Mouse (Mus musculus): Measurements from ENCODE around the gene Srrm4.

The Srrm4 gene

DNA sequence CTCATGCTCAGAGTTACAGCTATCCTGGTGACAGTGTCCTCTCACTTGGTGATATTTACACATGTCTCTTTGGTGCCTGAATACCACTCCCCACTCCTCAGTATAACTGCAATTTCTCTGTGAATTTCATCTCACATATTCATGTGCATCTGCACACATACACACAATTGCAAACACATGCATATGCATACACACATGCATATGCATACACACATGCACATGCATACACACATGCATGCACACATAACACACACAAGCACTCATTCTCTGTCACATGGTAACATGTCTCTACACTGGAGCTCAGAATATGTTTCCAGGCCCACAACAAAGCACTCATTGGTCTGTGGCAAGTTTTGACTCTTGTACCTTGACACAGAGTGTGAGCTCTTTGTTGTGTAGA lies 39.0 kb downstream of the Srrm4 start:
- no peak for DNase-seq

GRCm38 (mm10) chr5:116545746-116546145 lies 45.9 kb downstream of the Srrm4 start:
- no peak for DNase-seq

DNA sequence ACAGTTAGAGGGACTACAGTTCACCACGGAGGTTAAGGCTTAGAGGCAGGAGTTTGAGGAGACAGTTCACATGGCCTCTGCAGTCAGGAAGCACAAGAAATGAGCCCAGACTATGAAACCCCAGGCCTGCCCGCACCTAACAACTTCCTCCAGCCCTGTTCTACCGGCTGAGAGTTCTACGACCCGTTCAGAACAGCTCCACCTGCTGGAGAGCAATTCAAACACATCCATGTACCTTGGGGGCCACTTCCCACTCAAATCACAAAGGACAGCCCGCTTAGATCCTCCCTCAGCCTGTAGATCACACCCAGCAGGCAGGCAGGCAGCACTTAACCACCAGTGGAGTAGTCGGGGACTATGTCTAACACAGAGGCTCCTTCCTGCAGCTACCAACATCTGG lies 49.3 kb downstream of the Srrm4 start:
- no peak for DNase-seq

GRCm38 (mm10) chr5:116541128-116541527 lies 50.5 kb downstream of the Srrm4 start:
- DNase-seq = no peak

- DNase-seq = no peak
These were observed 52.3 kb downstream of the Srrm4 start for GRCm38 (mm10) chr5:116539360-116539759.

DNA sequence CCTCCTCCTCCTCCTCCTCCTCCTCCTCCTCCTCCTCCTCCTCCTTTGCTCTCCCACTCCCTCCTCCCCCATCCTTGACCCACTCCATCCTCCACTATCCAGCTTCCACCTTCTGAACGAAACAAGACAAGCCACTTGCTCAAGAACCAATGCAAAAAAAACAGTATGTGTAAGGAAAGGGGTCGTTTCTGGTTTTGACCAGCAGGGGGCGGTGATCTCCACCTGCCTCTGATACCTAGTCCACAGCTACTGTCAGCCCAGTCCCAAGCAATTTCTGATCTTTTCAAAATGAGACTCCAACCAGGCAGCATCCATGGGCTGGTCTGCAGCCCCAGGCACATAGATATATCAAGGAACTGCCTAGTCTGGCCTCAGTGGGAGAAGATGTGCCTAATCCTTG lies 53.1 kb downstream of the Srrm4 start:
- no peak for DNase-seq

- peak; percentile 84 for DNase-seq
These were observed 65.3 kb downstream of the Srrm4 start for GRCm38 (mm10) chr5:116526324-116526723.

GRCm38 (mm10) chr5:116525308-116525707 lies 66.3 kb downstream of the Srrm4 start:
- DNase-seq = peak; percentile 39

- DNase-seq = peak; percentile 78
These were observed 68.1 kb downstream of the Srrm4 start for GRCm38 (mm10) chr5:116523553-116523952.

GRCm38 (mm10) chr5:116523079-116523478 lies 68.5 kb downstream of the Srrm4 start:
- peak; percentile 47 for DNase-seq

- no peak for DNase-seq
These were observed 69.3 kb downstream of the Srrm4 start for GRCm38 (mm10) chr5:116522273-116522672.

DNA sequence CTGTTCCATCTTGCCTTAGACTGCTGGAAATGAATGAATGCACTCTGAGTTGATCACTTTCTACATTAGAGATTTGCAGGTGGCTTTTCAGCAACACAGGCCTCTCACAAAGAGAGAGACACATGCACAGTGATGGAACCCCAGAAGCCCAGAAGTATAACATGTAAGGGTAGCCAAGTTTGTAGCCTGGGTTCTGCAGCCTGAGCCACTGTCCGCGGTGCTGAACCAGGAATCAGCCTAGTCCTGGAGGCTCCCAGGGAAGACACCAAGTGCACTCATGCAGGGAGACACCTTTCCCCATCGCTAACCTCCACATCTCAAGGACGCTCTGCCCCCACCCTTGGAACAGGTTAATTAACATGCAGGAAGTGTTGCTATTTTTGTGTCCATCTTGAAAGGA lies 73.6 kb downstream of the Srrm4 start:
- DNase-seq = no peak

GRCm38 (mm10) chr5:116512135-116512534 lies 79.5 kb downstream of the Srrm4 start:
- no peak for DNase-seq

DNA sequence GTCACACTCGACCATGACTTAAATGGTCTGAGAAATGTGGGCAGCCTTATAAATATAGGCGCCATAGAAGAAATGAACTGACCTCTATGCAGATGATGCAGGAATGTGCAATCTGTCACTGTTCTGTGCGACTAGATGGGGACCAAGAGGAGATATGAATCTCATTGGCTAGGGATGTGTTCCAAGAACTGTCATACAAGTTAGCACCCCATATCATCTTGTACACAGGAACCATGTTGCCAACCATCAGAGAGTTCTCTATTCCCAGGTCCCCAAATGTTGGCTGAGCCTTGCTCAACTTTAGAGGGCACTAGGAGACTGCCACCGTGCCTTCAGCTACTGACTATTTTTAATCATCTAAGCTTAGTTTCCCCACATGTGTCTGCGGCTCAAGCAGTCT lies 81.4 kb downstream of the Srrm4 start:
- no peak for DNase-seq

DNA sequence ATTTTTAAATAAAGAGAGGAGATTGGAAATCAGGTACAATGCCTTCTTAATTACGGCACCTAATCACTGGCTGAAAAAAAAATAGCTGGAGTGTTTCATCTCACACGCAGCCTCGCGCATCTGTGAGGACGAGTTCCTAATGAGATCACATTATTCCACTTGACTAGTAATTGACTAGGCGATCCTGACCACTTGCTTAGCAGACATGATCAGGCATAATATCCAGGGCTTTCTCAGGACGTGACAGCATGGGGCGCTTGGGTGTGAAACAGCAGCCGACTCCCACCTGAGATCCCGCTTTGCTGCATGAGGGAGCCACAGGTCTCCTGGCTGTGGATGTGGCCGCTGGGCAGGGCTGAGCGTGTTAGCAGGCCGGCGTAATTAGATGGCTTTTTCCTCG lies 90.3 kb downstream of the Srrm4 start:
- DNase-seq = no peak

DNA sequence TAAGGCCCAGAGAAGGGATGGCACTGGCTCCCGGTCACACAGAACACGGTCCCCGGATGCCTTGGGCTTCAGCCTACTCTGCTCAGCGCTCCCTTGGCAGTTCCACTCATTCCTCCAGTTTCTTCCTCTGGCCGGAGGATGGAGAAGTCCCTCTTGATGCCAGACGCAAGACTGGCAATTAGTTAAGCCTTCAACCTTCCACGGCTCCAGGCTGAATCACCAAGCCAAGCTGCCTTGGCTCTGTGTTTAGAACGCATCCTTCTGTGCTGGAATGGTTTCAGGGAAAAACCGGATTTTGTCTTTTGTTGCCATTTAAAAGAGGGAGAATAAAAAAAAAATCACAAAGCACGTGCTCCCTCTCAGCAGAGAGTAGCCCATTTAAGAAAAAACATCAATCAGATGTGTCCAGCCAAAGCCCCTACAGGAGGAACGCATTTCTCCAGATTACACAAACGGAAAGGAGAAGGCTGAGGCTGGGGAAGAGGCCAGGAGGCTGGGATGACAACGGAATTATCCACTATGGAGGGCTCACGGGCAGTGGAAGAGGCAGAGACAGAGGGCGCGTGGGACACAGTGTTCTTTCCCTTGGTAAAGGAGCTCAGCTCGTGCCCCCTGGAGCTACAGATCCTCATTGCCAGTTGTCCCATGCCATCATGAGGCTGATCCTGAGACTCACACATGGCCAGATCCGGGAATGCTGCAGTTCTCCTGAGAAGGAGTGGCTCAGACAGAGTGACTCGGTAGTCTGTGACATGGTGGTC lies 92.6 kb downstream of the Srrm4 start:
- DNase-seq = peak; percentile 55

- no peak for DNase-seq
These were observed 93.8 kb downstream of the Srrm4 start for GRCm38 (mm10) chr5:116497866-116498265.

DNA sequence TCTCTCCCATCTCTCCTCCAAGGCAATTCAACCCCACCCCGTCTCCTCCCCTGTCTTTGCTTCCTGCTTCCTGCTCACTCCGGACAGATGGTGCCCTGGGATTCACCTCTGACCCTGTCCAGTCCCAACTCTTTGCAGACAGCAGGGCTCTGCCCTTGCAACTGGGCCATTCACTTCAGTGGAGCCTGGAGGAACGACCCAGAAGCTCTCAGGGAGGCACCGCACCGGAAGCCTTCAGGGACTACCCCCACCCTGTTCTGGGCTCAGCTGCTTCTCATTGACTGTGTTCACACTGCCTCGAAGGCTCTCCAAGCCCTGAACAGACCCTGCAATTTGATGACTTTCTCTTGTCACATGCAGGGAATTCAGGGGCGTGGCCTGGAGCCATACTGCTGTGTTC lies 94.4 kb downstream of the Srrm4 start:
- no peak for DNase-seq

DNA sequence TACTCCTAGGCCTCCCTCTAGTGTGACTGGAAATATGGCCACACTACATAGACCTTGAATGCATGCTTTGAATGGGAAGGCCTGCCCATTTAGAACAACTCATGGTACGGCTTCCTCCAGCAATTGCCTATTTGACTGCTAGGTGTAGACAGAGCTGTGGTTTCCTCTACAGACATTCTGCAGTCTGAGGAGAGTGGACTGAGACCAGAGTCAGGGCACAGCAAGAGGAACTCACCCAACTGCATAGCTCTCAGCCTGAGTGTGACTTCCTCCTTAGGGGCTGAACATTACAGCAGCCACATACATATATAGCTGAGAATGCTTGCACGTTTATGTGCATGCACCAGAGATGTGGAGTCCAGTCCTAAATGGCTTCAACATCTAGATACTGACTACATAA lies 94.9 kb downstream of the Srrm4 start:
- no peak for DNase-seq

- DNase-seq = no peak
These were observed 96.2 kb downstream of the Srrm4 start for GRCm38 (mm10) chr5:116495466-116495865.

DNA sequence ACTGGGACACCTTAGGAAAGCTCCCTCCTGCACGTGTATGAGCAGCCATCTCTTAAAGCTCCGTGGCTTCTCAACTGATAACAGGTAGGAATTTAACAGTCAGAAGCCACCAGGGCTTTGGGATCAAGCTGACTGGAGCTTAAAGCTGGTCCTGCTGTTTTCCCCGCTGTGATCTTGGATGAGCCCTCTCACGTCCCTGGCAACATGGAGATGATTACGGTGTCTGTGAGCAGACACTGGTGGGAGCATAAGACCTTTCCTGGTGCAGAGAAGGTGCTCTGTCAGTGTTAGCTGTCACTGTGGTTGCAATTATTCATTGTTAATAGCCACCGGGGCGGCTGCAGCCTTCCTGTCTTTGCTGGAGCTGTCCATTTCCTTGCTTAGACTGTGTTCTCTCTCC lies 97.2 kb downstream of the Srrm4 start:
- no peak for DNase-seq

DNA sequence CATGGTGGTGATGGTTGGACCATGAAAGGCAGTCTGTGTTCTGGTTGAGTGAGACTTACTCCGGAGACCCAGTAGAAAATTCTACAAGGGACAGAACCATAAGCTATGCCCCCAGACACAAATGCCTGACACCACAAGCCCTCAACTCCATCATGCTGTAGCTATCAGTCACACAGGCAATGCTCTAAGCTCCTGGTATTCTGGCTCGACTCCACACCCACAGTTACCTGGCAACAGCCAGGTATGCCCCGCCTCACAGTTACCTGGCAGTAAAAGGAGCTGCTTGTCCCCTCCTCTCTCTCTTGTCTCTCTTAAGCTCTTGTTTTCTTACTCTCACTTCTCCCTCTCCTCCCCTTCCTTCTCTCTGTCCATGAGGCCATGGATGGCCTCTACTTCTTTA lies 98.9 kb downstream of the Srrm4 start:
- DNase-seq = no peak

GRCm38 (mm10) chr5:116491794-116492420 lies 99.7 kb downstream of the Srrm4 start:
- DNase-seq = no peak

DNA sequence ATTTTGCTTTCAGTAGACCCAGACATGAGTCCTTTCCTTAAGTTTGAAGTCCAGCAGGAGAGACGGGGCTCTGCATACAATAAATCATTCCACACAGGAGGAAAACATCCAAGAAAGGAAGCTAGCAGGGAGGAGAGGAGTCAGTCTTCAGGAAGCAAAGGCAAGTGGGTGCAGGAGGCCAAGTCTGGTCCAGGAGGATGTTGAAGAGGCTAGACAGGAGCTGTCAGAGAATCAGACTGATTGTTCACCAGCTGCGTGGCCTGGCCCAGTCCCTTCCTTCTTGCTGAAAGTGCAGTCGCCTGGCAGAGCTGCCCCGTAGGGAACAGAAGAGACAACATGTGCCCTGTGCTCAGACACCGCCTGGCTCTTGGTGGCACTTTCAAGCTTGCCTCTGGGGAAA lies 100.8 kb downstream of the Srrm4 start:
- no peak for DNase-seq

- DNase-seq = no peak
These were observed 102.0 kb downstream of the Srrm4 start for GRCm38 (mm10) chr5:116489621-116490020.
